Mouse (Mus musculus) C2C12 (cell line): ENCODE results near the gene Stk4. TPM values are rescaled to one million over a fixed set of nuclear protein-coding genes. Genes with fewer than 3 reads are reported as not detected.

Experiments used
- H3K27me3 ChIP-seq: one replicate; pipeline ENCODE4 v1.6.1; 2011; ENCODE audit not compliant: control insufficient read depth, insufficient read depth, insufficient read length
- H3K36me3 ChIP-seq: one replicate; pipeline ENCODE4 v1.6.1; 2011; ENCODE audit not compliant: control insufficient read depth, insufficient read depth
- H3K4me3 ChIP-seq: one replicate; pipeline ENCODE4 v1.5.1; 2011; ENCODE audit warnings: mild to moderate bottlenecking, control low read depth; ENCODE audit not compliant: poor library complexity, insufficient read depth, severe bottlenecking
- H3K79me2 ChIP-seq: one replicate; pipeline ENCODE4 v1.6.1; 2011; ENCODE audit not compliant: control insufficient read depth, insufficient read depth
- H3K79me3 ChIP-seq: one replicate; pipeline ENCODE4 v1.6.1; 2011; ENCODE audit warnings: low read depth, control low read depth
- H3ac ChIP-seq: one replicate; pipeline ENCODE3; 2011; ENCODE audit warnings: low read depth; ENCODE audit not compliant: control insufficient read depth, insufficient read length
- CEBPB ChIP-seq: IDR thresholded peaks from one replicate; pipeline ENCODE4 v1.6.1; 2011; ENCODE audit warnings: low read depth, mild to moderate bottlenecking, control low read depth, moderate library complexity
- CTCF ChIP-seq: IDR thresholded peaks from one replicate; pipeline ENCODE4 v1.5.1; 2011; ENCODE audit not compliant: control insufficient read depth, insufficient read depth, insufficient read length
- FOSL1 ChIP-seq: IDR thresholded peaks from one replicate; pipeline ENCODE4 v1.8.0; 2011; ENCODE audit warnings: mild to moderate bottlenecking, low read length; ENCODE audit not compliant: poor library complexity, insufficient read depth, severe bottlenecking
- MAX ChIP-seq: IDR thresholded peaks from one replicate; pipeline ENCODE4 v1.6.1; 2011; ENCODE audit warnings: mild to moderate bottlenecking, control low read depth
- MYOD1 ChIP-seq: IDR thresholded peaks from one replicate; pipeline ENCODE4 v1.6.1; 2011; ENCODE audit warnings: low read depth; ENCODE audit not compliant: control insufficient read depth, insufficient read length
- MYOG ChIP-seq: IDR thresholded peaks from one replicate; pipeline ENCODE4 v1.6.1; 2011; ENCODE audit not compliant: control insufficient read depth, insufficient read length; ENCODE audit errors: extremely low read depth
- USF1 ChIP-seq: IDR thresholded peaks from one replicate; pipeline ENCODE4 v1.6.1; 2011; ENCODE audit warnings: low read depth, mild to moderate bottlenecking, control low read depth, moderate library complexity
- polyA plus RNA-seq: library from polyadenylated mRNA; unstranded; fragments of >200 nt; fragmentation: generic; extraction: Trizol; gene quantifications from one replicate; pipeline ENCODE4 v1.2.1, GENCODE M21; 2012; ENCODE audit warnings: missing spikeins

Gene Stk4
- polyA plus RNA-seq, 1 experiment: 9.5 TPM

GRCm38 (mm10) chr2:164164941-164165340, 94.8 kb downstream of the Stk4 start:
- TF ChIP-seq FOSL1 (no peak), USF1 (no peak), CEBPB (no peak), MYOD1 (no peak), MYOG (no peak), MAX (no peak), CTCF (no peak)
- Histone ChIP-seq H3K79me2 (no peaks in the 10 kb centered on the region), H3ac (no peak overlapping the region), H3K79me3 (no peaks in the 10 kb centered on the region), H3K36me3 (no peaks in the 10 kb centered on the region), H3K27me3 (peaks cover 45% of the 10 kb centered on the region), H3K4me3 (no peak overlapping the region)

- Histone ChIP-seq H3K79me2 (no peaks in the 10 kb centered on the region), H3K27me3 (peaks cover 60% of the 10 kb centered on the region), H3K4me3 (no peak overlapping the region), H3K36me3 (no peaks in the 10 kb centered on the region), H3ac (no peak overlapping the region), H3K79me3 (no peaks in the 10 kb centered on the region)
- TF ChIP-seq MYOG (no peak), FOSL1 (no peak), CEBPB (no peak), USF1 (no peak), MAX (no peak), CTCF (no peak), MYOD1 (no peak)
Measured at GRCm38 (mm10) chr2:164167752-164168570, 97.8 kb downstream of the Stk4 start.

GRCm38 (mm10) chr2:164168571-164168946, 98.4 kb downstream of the Stk4 start:
- H3ac ChIP-seq: no peak overlapping the region
- peaks cover 66% of the 10 kb centered on the region for H3K27me3 ChIP-seq
- no peaks in the 10 kb centered on the region for H3K36me3 ChIP-seq
- no peaks in the 10 kb centered on the region for H3K79me2 ChIP-seq
- H3K79me3 ChIP-seq: no peaks in the 10 kb centered on the region
- TF ChIP-seq MYOG (no peak), CEBPB (no peak), MAX (no peak), MYOD1 (no peak), CTCF (no peak), USF1 (no peak), FOSL1 (no peak)
- H3K4me3 ChIP-seq: no peak overlapping the region

GRCm38 (mm10) chr2:164170326-164170725, 100.2 kb downstream of the Stk4 start:
- Histone ChIP-seq H3ac (no peak overlapping the region), H3K79me3 (no peaks in the 10 kb centered on the region), H3K27me3 (peaks cover 72% of the 10 kb centered on the region), H3K36me3 (no peaks in the 10 kb centered on the region), H3K4me3 (no peak overlapping the region), H3K79me2 (no peaks in the 10 kb centered on the region)
- no peak for TF ChIP-seq CEBPB
- no peak for TF ChIP-seq MAX
- TF ChIP-seq MYOD1: no peak
- TF ChIP-seq USF1: no peak
- no peak for TF ChIP-seq CTCF
- no peak for TF ChIP-seq MYOG
- no peak for TF ChIP-seq FOSL1

- no peaks in the 10 kb centered on the region for H3K36me3 ChIP-seq
- TF ChIP-seq CTCF (no peak), MYOD1 (no peak), MYOG (no peak)
- H3ac ChIP-seq: no peak within 1 kb of the TSS
- H3K79me2 ChIP-seq: no peaks in the 10 kb centered on the region
- no peak within 1 kb of the TSS for H3K4me3 ChIP-seq
- no peaks in the 10 kb centered on the region for H3K79me3 ChIP-seq
- H3K27me3 ChIP-seq: peaks cover 70% of the 10 kb centered on the region
Measured at GRCm38 (mm10) chr2:164170902-164171301, 100.8 kb downstream of the Stk4 start, which contains the start of gene Kcns1. Kcns1 (minus strand) TSS chr2:164171113.

GRCm38 (mm10) chr2:164173394-164173793, 103.3 kb downstream of the Stk4 start:
- no peaks in the 10 kb centered on the region for H3K36me3 ChIP-seq
- no peak for TF ChIP-seq USF1
- TF ChIP-seq FOSL1: no peak
- no peak for TF ChIP-seq MYOD1
- TF ChIP-seq MAX: no peak
- no peak for TF ChIP-seq CEBPB
- TF ChIP-seq CTCF: no peak
- no peak for TF ChIP-seq MYOG
- H3K79me3 ChIP-seq: no peaks in the 10 kb centered on the region
- H3K79me2 ChIP-seq: no peaks in the 10 kb centered on the region
- H3K4me3 ChIP-seq: no peak overlapping the region
- no peak overlapping the region for H3ac ChIP-seq
- H3K27me3 ChIP-seq: peaks cover 73% of the 10 kb centered on the region
